Mouse (Mus musculus) hindbrain, postnatal 0 days (tissue): ENCODE measurements around the gene Chrna4. TPM values are rescaled to one million over a fixed set of nuclear protein-coding genes. Genes with fewer than 3 reads are reported as not detected.

ENCODE experiments used
- ATAC-seq: fragments of 200-750 bp; cut with Nextera tagmentation; 2 replicates; pipeline ENCODE4 v1.8.0; 2017; ENCODE audit warnings: mild to moderate bottlenecking, moderate TSS enrichment, moderate library complexity
- DNase-seq: peaks from one replicate; pipeline ENCODE4 v3.0.0-alpha.2; 2015; ENCODE audit warnings: low spot score
- H3K27ac ChIP-seq: fragments of 300-500 bp; sonication (generic); 2 replicates; pipeline ENCODE4 v1.5.1; 2014; ENCODE audit warnings: mild to moderate bottlenecking
- H3K27me3 ChIP-seq: fragments of 300-500 bp; sonication (generic); 2 replicates; pipeline ENCODE4 v1.6.1; 2014; ENCODE audit warnings: low read length, mixed read lengths; ENCODE audit not compliant: insufficient read depth
- H3K36me3 ChIP-seq: fragments of 300-500 bp; sonication (generic); 2 replicates; pipeline ENCODE4 v1.6.1; 2014; ENCODE audit warnings: low read length, mixed read lengths; ENCODE audit not compliant: insufficient read depth
- H3K4me1 ChIP-seq: fragments of 300-500 bp; sonication (generic); 2 replicates; pipeline ENCODE4 v1.6.1; 2014; ENCODE audit warnings: antibody characterized with exemption, low read length, mixed read lengths; ENCODE audit not compliant: insufficient read depth
- H3K4me2 ChIP-seq: fragments of 300-500 bp; sonication (generic); 2 replicates; pipeline ENCODE4 v1.6.1; 2014; ENCODE audit warnings: low read depth, mild to moderate bottlenecking, low read length, moderate library complexity, mixed read lengths
- H3K4me3 ChIP-seq: fragments of 300-500 bp; sonication (generic); 2 replicates; pipeline ENCODE4 v1.5.1; 2014; ENCODE audit warnings: low read length
- H3K9ac ChIP-seq: fragments of 300-500 bp; sonication (generic); replicated peaks from 2 replicates; pipeline ENCODE4 v1.6.1; 2014; ENCODE audit warnings: mild to moderate bottlenecking, low read length, moderate library complexity, mixed read lengths
- H3K9me3 ChIP-seq: fragments of 300-500 bp; sonication (generic); 2 replicates; pipeline ENCODE4 v1.6.1; 2016; ENCODE audit warnings: low read length, mixed read lengths
- CTCF ChIP-seq: IDR thresholded peaks from 2 replicates; pipeline ENCODE4 v1.5.1; 2016; ENCODE audit warnings: antibody characterized with exemption, control low read depth, low read depth
- WGBS: fragments of 180-500 bp; shearing (Covaris S2); extraction: QIAGEN DNeasy Blood & Tissue Kit; methylation state at CpG from one replicate; pipeline ENCODE4 v1.1.7; 2014; 5-methylcytosine and 5-hydroxymethylcytosine counted together
- polyA plus RNA-seq: library from polyadenylated mRNA; unstranded; fragments of >200 nt; fragmentation: Nextera tagmentation; extraction: Ambion mirVana; gene quantifications from 2 replicates; pipeline ENCODE4 v1.2.1, GENCODE M21; 2015
- total RNA-seq: library from RNA; depleted of rRNA; stranded (reverse); fragments of >200 nt; gene quantifications from 2 replicates; pipeline ENCODE4 v1.2.3, GENCODE M21; 2014

Chrna4 gene
- total and polyA plus RNA-seq, 2 experiments from 2014 or later, result 41.4 to 50.5 TPM

GRCm38 (mm10) chr2:181031406-181031934 lies 11.9 kb downstream of the Chrna4 start:
- no peak for ATAC-seq
- Histone ChIP-seq H3K27me3 (no peaks in the 10 kb centered on the region), H3K36me3 (peaks cover 6% of the 10 kb centered on the region; the same call in 1 of the 2 replicates), H3K4me1 (no peaks in the 10 kb centered on the region), H3K4me2 (no peak overlapping the region), H3K27ac (no peak overlapping the region), H3K9me3 (no peaks in the 10 kb centered on the region), H3K4me3 (no peak overlapping the region), H3K9ac (no peak overlapping the region)
- no peak for DNase-seq
- TF ChIP-seq CTCF, result no peak
- 77% methylated on average over 11 of the region's 11 CpGs for WGBS

GRCm38 (mm10) chr2:181008339-181008738 lies 35.0 kb downstream of the Chrna4 start:
- no peak overlapping the region for H3K27ac ChIP-seq
- no peaks in the 10 kb centered on the region for H3K36me3 ChIP-seq
- H3K9ac ChIP-seq, result no peak overlapping the region
- H3K9me3 ChIP-seq, result no peaks in the 10 kb centered on the region
- ATAC-seq (no peak), DNase-seq (no peak)
- H3K27me3 ChIP-seq, result no peaks in the 10 kb centered on the region
- no peaks in the 10 kb centered on the region for H3K4me1 ChIP-seq
- WGBS, result 62% methylated on average over 5 of the region's 5 CpGs
- H3K4me2 ChIP-seq, result no peak overlapping the region
- no peak for TF ChIP-seq CTCF
- H3K4me3 ChIP-seq, result no peak overlapping the region

- Histone ChIP-seq H3K4me2 (no peak overlapping the region), H3K36me3 (no peaks in the 10 kb centered on the region), H3K27me3 (no peaks in the 10 kb centered on the region), H3K9ac (no peak overlapping the region), H3K27ac (no peak overlapping the region), H3K4me1 (no peaks in the 10 kb centered on the region), H3K4me3 (no peak overlapping the region), H3K9me3 (no peaks in the 10 kb centered on the region)
- no peak for DNase-seq
- 34% methylated on average over 4 of the region's 4 CpGs for WGBS
- no peak for TF ChIP-seq CTCF
- no peak for ATAC-seq
These were observed 36.3 kb downstream of the Chrna4 start for GRCm38 (mm10) chr2:181007054-181007453.

- WGBS, result 68% methylated on average over 3 of the region's 3 CpGs
- ATAC-seq (0 out of 2 replicates have a peak, but pooled peaks have one; percentile 2), DNase-seq (no peak)
- Histone ChIP-seq H3K4me2 (no peak overlapping the region), H3K9ac (no peak overlapping the region), H3K36me3 (no peaks in the 10 kb centered on the region), H3K27me3 (no peaks in the 10 kb centered on the region), H3K27ac (no peak overlapping the region), H3K4me3 (no peak overlapping the region), H3K9me3 (no peaks in the 10 kb centered on the region), H3K4me1 (no peaks in the 10 kb centered on the region)
- TF ChIP-seq CTCF, result no peak
These were observed 46.4 kb downstream of the Chrna4 start for GRCm38 (mm10) chr2:180996905-180997304.

- H3K4me1 ChIP-seq, result no peaks in the 10 kb centered on the region
- no peaks in the 10 kb centered on the region for H3K27me3 ChIP-seq
- no peak overlapping the region for H3K4me2 ChIP-seq
- H3K4me3 ChIP-seq, result no peak overlapping the region
- no peaks in the 10 kb centered on the region for H3K9me3 ChIP-seq
- H3K27ac ChIP-seq, result no peak overlapping the region
- peak; percentile 97 for TF ChIP-seq CTCF
- ATAC-seq (peak; percentile 66), DNase-seq (peak; percentile 76)
- WGBS, result 8% methylated on average over 5 of the region's 5 CpGs
- no peaks in the 10 kb centered on the region for H3K36me3 ChIP-seq
- no peak overlapping the region for H3K9ac ChIP-seq
These were observed 46.9 kb downstream of the Chrna4 start for GRCm38 (mm10) chr2:180996436-180996835.

GRCm38 (mm10) chr2:180995457-180995856 lies 47.9 kb downstream of the Chrna4 start:
- 66% methylated on average over 4 of the region's 4 CpGs for whole genome bisulfite sequencing
- no peak overlapping the region for H3K4me2 ChIP-seq
- no peak for TF ChIP-seq CTCF
- no peaks in the 10 kb centered on the region for H3K9me3 ChIP-seq
- H3K27ac ChIP-seq, result no peak overlapping the region
- DNase-seq (no peak), ATAC-seq (no peak)
- H3K4me1 ChIP-seq, result no peaks in the 10 kb centered on the region
- no peak overlapping the region for H3K4me3 ChIP-seq
- H3K36me3 ChIP-seq, result no peaks in the 10 kb centered on the region
- no peaks in the 10 kb centered on the region for H3K27me3 ChIP-seq
- H3K9ac ChIP-seq, result no peak overlapping the region

- H3K27me3 ChIP-seq, result no peaks in the 10 kb centered on the region
- ATAC-seq (no peak), DNase-seq (no peak)
- H3K9ac ChIP-seq, result no peak overlapping the region
- TF ChIP-seq CTCF, result no peak
- no peaks in the 10 kb centered on the region for H3K4me1 ChIP-seq
- no peak overlapping the region for H3K4me3 ChIP-seq
- H3K27ac ChIP-seq, result no peak overlapping the region
- 86% methylated on average over 2 of the region's 2 CpGs for WGBS
- no peaks in the 10 kb centered on the region for H3K9me3 ChIP-seq
- H3K36me3 ChIP-seq, result no peaks in the 10 kb centered on the region
- no peak overlapping the region for H3K4me2 ChIP-seq
These were observed 49.0 kb downstream of the Chrna4 start for GRCm38 (mm10) chr2:180994360-180994759.
